Mouse (Mus musculus): Measurements from ENCODE around the gene Tcf7l2.

Tcf7l2 gene

DNA sequence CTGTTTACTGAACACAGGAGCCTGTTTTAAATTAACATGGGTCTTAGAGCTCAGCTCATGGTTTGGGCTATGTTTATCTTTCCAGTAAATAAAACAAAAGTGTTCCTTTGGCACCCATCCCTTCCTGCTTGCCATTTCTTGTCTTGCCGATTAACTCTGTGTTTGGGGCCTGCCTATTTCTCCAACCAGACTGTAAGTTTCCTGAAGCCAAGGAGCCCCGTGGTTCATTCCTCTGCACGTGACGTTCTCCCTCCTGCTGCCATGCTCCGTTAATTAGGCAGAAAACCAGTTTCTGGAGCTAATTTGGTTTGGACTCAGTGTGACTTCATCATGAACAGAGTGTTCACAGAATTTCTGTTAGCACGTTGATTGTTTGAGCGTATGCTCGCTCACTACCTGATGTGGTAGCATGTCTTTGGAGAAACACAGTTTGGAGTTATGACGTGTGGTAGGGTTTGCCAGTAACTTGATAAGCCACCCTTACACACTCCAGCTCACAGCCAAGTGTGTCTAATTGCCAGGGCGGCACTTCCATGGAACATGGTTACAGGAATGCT, 84.4 kb downstream of the Tcf7l2 start:
- in situ Hi-C loops (cut with MboI, MseI) = no loop called here

DNA sequence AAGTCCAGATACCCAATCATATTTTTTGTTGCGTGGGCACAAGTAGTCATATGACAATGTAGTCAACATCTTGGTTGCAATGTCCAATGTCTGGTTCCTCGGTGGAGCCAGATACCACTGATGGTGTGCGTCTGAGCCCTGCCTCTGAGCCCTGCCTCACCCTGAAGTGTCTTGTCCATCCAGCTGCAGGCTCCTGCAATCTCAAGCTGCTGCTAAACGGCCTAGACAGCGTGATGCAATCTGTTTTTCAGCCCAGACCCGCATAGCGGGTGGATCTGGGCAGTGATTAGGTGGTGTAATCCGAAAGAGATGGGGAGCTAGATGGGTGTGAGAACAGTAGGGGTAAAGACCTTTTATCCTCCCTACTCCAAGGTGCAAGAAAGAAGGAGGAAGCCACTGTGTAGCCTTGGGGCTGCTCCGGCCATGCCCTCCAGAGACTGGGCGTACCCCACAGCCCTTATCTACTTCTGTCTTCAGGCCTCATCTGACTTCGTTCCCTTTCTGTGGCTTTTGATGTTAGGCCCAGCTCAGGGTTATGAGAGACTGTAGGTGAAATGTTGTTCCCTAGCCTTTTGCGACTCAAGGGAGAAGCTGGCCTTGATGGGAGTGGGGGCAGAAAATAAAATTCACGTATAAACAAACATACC, 86.1 kb downstream of the Tcf7l2 start:
- in situ Hi-C loops (cut with MboI, MseI) = no loop called here

DNA sequence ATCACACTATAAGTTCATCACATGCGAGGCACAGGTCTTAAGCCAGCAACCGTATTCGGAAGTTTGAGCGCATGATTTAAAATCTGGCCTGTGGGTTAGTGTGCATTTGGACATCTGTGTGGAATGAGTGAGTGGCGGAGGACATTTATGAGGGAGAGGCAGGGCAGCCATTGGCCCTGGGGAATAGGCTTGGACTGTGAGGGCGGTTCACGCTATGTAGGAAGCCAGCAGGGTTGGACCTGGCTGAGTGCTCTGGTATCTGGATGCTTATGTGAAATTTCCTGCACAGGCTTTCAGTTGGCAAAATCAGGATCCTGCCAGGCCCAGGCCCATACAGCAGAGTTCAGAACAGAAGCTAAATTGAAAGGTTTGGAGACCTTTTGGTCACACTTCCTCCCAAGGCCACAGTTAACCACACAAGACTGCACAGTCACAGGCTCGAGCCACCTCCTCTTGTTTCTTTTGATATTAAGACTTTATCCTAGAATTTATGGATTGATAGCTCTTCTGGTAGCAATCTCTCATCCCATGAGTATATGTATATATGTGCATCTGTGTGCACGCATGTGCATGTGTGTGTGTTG, 89.4 kb downstream of the Tcf7l2 start:
- in situ Hi-C loops (cut with MboI, MseI) = no loop called here

DNA sequence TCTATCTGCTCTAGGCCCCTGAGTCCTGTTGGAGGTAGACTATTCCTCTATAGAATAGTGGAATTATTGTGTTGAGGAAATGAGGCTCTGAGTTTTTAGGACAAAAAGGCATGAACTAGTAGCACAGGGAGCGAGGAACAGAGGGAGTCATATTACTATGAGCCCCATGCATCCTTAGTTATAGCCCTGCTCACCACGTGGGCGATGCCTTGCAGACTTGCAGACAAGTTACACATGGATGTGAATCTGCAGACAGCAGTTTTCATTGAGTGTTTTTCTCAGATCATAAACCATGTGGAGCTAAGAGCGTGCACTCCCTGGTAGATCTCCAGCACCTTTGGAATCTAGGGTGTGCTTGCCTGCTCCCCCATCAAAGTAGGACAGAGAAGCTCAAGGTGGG, 90.5 kb downstream of the Tcf7l2 start:
- in situ Hi-C loops (cut with MboI, MseI) = no loop called here

DNA sequence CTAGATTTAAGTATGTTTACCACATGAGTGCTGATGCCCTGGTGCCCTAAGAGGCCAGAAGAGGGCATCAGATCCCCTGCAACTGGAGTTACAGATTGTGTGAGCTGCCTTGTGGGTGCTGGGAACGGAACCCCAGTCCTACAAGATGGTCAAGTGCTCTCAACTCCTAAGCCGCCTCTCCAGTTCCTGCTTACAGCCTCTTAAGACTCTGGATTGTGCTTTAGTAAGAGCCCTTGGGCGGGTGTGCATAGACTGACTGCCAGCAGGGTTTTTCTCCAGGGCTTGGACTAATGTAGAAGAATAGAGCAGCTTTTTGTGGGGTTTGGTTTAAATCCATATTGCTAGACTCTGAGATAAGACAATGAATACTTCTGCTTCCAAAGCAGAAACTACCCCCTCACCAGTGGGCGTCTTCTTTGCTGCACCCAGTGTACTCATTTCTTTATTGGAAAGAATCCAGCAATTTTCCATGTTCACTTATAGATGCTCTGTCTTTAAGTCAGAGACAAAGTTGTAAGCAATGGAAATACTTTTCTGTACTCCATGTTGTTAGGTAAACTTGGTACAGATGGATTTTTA, 92.3 kb downstream of the Tcf7l2 start:
- in situ Hi-C loops (cut with MboI, MseI) = no loop called here

DNA sequence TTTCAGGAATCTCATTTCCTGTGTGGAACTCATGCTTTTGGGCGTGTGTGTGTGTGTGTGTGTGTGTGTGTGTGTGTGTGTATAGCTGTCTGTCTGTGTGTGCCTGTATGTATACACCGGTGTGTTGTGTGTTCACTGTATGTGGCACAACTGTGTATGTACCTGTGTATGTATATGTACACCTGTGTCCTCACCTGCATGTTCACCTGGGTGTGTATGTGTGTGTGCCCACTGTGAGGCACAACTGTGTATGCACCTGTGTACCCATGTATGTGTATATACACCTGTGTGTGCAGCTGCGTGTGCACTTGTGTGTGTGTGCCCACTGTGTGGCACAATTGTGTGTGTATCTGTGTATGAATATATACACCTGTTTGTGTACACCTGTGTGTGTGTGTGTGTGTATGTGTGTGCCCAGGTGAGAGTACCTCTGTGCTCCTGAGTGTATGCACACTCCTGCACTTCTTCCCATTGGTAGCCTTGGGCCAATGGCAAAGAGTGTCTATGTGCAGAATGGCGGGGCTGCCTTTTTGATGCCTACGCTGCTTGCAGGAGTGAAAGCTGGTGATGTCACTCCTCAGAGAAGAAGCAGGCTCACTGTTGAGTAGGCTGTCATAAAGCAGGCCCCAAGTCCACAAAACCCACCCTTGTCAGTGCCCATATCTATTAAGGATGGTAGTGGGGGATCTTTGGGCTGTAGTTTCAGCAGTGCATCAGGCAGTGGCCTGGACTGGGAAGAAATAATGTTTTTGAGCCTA, 95.5 kb downstream of the Tcf7l2 start:
- in situ Hi-C loops (cut with MboI, MseI) = no loop called here

DNA sequence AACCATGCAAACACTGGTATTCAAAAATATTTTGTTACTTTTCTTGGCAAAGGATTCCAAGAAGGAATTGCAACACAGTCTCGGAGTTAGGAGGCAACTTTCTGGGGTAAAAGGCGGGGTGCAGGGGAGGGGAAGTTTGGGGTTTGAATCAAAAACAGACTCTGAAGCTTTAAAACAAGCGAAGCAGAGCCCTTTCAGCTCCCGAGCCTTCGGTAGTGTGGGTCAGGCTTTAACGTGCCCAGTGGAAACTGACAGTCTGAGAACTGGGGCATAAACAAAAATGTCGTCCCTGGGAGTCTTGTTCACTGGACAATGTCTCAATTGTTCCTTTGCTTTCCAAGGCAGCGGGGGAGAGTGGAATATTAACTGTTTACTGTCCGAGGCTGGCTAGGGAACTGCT, 96.3 kb downstream of the Tcf7l2 start:
- in situ Hi-C loops (cut with MboI, MseI) = no loop called here

DNA sequence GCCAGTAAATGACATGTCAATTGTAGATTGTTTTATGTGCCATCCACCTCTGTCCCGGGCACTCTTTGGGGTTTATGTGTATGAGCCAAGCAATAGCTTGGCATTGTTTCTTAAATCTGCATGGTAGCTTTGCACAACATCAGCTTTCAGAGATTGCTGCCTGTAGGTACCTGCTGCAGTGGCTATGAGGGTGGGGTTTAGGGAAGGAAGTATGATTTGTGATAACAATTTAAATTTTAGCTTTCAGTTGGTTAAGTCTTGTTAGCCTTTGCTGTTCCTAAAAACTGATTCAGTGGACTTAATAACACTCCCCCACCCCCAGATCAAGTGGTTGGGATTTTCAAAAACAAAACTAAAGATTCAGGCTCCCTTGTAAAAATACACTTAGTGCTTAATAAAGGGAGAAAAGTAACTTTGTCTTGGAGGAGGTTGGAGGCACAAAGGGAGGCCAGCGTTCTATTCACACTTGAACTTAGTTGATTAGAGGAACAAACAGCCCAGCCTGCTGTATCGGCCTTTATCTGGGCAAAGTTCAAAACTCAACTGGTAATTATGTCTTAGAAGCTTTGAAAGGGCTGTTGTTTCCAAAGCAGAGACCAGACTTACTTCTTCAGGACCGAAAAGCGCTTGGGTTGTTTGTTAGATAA, 96.9 kb downstream of the Tcf7l2 start:
- in situ Hi-C loops (cut with MboI, MseI) = no loop called here

DNA sequence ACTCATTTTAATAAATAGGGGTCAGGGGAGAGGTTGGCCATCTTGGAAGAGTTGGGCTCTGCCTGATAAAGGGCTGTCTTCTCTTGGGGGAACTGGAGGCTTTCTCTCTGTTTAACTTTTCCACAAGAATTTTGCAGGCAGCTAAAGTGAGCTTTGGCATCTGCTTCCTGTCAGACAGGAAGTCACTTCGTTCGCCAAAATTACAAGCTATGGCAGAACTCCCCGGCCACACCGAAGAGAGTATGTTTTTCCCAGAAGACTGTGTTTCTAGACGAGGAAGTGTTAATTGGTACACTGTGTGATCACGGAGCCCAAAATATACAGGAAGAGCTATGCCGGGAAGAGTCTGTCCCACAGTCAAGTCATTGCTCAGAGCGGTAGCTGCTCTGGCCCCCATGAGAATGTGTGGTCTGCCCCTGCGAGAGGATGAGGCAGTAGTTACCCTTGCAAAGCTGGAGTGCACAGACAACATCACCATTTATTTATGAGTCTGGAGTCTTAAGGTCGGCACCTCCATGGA, 97.5 kb downstream of the Tcf7l2 start:
- in situ Hi-C loops (cut with MboI, MseI) = no loop called here

DNA sequence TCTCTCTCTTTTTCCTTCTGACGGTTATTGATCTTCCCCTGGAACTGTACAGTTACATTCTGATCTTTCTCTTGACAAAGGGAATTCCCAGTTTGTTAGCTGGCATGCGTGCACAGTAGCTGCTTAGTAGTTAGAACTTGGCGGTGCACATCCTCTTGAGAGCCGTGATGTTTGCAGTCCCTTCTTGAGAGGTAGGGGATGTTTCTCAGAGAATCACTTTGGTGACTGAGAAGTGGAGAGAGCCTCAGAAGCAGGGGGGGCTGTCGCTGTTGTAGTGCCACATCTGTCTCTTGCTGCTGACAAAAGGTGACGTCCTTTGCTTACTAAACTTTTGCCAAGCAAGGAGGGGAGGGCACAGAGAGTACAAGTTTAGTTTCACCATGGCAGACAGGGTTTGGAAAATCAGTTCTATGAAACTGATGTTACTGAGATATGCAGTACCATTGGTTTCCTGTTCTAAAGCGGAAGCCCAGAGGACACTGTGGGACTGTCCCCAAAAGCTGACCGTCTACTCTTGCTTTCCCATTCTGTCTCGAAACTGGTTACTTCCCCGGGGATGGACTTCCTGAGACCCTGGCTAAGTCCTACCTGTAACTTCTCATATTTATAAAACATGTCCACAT, 99.0 kb downstream of the Tcf7l2 start:
- in situ Hi-C loops (cut with MboI, MseI) = no loop called here

DNA sequence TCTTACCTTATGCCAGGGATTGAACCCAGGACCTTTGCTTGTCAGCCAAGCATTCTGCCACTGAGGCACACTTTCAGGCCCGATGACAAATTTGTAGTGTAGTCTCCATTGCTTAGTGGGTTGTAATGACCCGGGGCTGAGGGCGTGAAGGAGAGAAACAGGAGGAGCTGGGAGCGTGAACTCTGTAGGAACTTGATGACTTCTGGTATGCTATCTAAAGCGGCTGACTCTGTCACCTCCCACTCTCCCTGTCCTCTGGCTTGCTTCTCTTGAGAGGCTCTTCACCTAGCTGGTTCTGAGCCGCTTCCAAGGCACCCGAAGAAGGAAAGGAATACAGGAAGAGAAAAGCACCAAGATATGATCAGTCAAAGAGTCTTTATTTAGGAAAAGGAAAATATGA, 100.4 kb downstream of the Tcf7l2 start:
- in situ Hi-C loops (cut with MboI, MseI) = no loop called here

DNA sequence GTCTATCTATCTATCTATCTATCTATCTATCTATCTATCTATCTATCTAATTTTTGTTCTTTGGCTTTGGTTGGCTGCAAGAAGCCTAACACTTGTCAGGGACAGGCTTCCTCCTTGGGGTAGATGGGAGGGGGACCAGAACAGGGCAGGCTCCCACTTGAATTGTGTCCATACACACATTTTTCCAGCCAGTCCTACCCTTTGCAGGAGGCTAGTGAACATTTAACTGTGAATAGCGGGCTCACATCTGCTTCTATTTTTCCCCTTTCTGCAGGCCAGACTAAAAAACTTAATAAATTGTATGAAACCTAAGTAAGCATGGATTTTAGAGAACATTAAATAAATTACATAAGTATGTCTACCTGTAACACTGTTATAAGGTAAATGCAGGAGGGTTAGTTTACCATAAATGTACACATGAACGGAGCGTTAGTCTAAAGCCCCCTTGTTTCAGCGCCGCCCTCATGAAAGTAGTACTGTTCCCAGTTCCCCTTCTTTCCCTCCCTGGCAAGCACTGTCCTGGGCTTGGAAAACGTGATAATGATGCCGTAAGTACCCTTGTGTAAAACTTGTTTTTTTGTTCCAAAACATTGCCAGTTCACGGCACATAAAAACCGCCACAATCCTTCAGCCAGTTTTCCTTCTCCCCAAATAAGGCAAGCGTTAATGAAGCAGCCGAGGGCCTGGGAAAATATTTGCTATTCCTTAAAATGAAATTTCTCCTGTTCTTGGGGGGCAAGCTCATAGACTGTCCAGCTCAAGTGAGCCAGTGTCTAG, 101.7 kb downstream of the Tcf7l2 start:
- in situ Hi-C loops (cut with MboI, MseI) = no loop called here

DNA sequence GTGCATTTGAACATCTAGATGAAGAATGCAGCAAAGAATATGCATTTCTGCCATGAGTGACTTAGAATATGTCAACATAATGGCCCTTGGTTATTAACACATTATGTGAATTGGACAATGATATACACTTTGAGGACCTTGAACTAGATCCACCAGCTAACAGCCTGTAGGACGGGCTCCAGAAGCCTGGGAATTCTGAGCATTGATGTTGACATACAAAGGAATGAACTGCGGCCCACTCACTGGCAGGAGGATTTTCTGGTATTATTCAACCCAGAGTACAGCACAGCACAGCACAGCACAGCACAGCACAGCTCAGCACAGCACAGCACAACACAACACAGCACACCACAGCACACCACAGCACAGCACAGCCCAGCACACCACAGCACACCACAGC, 104.1 kb downstream of the Tcf7l2 start:
- in situ Hi-C loops (cut with MboI, MseI) = no loop called here

DNA sequence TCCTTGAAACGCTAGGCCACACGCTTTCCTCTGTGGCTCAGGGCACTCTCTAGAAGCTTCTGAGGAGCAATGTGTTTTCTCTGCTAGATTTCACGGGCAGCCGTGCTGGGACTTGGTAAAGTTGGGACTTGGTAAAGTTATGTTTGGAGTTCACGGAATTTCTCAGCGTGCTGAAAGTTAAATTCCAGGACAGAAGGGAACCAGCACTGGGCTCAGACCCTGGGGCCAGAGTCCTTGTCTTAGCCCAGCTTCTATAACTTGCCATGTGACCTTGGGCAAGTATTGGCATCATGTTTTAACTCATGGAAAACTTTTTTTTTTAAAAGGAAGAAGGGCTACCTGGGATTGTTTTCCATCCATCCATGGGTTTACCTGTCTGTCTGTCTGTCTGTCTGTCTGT, 104.6 kb downstream of the Tcf7l2 start:
- in situ Hi-C loops (cut with MboI, MseI) = no loop called here

DNA sequence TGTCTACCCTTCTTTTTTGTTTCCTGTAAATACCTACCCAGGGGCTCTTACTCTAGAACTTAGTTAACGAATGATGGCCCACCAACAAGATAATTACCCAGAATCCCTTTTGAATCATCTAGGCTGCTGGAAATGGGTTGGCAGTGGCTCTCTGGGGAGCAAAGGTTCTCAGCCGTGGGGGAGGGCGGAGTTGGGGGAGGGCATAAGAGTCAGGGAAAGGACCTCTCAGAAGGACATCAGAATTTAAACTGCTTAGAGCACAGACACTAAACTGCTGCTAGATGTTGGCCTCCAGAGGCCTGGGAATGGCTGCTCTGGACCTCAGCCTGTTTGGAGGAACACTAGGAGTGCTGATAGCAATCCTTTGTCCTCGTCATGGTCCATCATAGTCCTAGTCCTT, 105.4 kb downstream of the Tcf7l2 start:
- in situ Hi-C loops (cut with MboI, MseI) = no loop called here

DNA sequence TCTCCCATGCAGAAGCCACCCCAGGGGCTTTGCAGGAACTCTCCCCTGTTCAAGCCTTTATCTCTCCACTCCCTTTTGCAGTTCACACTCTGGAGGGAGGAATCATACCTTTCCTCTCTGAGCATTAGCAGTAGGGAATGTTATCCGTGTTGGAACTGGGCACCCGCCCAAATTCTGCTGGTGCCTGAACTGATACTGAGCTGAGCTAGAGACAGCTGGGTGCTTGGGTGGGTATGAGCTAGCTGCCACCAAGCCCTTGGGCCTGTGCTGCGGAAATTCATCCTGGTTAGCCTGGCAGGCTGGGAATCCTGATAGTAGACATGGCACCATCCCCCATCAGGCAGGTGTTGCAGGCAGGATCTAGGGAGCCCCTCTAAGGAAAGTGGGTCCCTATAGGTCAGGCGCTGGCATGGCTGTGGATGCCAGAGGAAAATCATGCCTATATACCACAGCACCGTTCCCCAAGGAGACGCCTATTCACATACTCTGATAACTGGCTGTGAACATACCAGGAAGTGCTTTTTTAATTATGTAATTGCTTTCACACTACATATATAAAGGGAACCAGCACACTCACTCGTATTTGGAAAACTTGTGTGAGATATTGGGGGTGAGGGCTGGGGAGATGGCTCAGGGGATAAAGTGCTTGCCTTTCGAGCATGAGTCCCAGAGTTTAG, 108.9 kb downstream of the Tcf7l2 start:
- in situ Hi-C loops (cut with MboI, MseI) = no loop called here

DNA sequence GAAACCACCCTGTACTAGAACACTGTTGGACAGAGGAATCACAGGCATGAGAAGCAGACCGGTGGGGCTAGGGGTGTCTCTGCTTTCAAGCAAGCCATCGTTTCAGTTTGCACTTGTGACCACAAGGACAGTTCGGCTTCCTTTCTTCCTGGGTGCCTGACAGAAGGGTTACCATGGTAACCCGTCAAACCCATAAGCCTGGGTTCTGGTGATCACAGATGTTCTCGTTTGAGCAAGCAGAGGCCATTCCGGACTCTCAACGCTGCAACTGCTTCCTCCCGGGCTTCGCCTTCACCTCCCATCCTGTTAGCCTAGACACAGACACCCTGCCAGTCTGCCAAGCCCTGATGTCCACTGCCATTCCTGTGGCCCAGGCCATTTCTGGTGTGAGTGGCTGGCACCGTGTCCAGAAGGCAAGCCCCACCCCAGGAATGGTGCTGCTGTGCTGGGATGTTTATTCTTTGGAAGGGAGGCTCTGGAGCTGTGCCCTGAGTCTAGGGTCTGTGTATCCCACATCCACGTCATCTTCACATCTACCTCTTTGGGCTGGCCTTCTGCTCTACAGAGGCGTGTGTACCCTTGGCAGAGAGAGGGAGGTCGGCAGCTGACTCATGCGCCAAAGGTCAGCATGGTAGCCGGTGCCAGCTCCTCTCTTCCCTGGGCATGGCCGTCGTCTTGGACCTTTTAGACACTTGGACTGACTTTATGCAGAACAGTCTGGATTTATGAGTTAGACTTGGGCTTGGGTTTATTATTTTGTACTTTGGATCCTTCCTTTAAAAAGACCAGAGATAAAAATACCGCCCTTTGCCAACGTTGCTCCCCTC, 110.1 kb downstream of the Tcf7l2 start:
- in situ Hi-C loops (cut with MboI, MseI) = no loop called here

DNA sequence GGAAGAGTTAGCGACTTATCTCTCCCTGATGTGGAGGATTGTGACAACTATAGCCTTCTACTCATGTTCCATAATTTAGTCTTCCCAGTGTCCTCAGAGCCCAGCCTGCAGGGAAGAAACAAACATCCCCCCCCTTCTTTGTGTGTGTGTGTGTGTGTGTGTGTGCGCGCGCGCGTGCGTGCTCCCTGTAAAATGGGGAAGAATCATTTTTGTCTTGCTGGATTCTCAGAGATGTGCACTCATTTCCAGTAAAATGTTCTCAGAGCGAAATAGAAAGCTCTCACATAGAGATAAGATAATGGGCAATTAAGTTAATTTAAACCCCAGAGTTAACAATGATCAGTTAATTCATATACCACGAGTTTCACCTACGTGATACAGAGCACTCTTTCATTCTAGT, 112.8 kb downstream of the Tcf7l2 start:
- in situ Hi-C loops (cut with MboI, MseI) = no loop called here

DNA sequence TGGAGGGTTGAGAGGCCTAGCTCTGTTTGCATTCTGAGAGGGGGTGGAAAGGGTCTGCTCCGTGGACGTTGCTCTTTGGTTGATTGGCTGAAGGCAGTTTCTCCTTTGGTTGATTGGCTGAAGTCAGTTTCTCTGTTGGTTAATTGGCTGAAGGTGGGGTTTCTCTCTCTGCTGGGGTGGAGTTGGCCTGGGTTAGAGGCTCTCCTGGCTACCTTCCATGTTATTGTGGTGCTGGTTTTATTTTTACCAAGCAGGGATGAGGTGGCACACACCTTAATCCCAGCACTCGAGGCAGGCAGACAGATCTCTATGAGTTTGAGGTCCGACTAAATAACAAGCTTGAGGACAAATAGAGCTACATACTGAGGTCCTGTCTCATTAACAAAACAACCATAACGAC, 114.0 kb downstream of the Tcf7l2 start:
- in situ Hi-C loops (cut with MboI, MseI) = no loop called here
